Mouse (Mus musculus): ENCODE data around the gene Adprm.

Adprm gene

DNA sequence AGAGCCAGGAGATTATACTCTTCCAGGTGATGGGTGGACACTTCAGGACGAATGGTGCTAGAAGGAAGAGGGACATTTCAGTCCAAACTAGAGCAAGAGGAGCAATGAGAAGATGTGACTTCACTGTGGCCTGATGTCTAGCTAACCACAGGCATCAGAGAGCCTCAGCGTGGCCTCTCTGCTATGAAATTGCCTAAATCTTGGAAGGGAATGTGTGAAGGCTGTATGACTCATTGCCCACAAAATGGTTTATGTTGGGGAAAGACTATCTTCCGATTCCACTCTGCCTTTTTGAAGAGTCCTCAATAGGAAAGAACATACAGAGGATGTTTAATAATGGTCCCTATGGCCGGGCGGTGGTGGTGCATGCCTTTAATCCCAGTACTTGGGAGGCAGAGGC is 24.4 kb upstream of the Adprm start:
- no peak for DNase-seq (ENCODE audit: low read depth, low spot score)

DNA sequence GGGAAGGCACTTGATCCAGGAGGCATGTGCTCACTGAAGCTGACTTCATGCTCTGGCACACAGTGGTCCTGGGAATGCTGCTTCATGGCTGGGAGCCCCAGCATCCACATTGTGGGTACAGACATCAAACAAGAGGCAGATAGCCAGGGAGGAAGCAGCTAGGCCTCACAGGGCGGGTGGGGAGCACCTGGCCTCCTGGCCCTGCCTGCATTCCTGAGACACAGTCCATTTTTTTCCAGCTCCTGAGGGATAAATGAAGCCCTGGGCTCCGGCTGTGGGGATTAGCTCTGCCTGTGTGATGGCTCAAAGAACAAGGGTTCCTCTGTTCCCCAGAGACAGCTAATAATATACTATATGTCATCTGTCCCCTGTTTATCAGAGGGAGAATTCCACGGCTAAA is 22.6 kb upstream of the Adprm start:
- no peak for DNase-seq (ENCODE audit: low read depth, low spot score)

DNA sequence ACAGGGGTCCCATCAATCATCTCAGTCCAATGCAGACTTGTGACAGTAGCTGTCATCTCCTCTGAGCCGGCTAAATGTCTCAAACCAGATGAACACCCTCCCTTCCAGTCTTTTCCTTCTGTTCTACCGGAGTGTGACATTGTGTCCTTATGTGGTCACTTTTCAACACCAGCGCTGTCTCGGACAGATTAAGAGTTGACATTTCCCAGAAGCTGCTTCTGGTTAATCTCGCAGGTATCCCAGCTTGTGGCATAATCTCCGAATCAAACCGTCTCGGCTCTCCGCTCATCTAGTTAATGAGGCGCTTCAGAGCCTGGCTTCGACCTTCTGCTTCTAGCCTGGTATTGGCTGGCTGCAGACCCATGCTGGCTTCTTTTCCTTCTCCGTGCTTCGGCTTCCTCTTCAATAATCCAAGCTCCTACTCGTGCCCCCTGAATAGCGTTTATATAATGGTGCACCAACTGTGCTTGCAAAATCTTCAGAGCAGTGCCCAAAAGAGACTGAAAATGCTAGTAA is 20.3 kb upstream of the Adprm start:
- DNase-seq (ENCODE audit: low read depth, low spot score), result no peak

DNA sequence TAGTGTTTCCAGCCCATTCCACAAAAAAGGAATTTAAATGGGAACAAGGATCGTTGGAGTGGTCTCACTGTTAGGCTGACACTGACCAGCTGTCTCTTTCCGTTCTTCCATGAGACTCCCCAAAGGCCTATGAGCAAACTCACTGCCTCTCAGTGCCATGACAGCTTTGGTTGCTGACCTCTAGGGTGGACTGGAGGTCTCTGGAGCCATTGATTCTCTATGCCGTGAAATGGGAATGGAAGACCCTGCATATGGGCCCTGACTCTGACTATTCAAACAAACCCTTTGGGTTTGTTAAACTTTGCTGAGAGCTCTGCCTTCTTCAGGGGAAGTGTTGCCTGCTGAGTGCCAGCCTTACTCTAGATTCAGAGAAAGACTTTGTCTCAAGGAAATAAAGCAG is 15.3 kb upstream of the Adprm start:
- no peak for DNase-seq (ENCODE audit: low read depth, low spot score)

DNA sequence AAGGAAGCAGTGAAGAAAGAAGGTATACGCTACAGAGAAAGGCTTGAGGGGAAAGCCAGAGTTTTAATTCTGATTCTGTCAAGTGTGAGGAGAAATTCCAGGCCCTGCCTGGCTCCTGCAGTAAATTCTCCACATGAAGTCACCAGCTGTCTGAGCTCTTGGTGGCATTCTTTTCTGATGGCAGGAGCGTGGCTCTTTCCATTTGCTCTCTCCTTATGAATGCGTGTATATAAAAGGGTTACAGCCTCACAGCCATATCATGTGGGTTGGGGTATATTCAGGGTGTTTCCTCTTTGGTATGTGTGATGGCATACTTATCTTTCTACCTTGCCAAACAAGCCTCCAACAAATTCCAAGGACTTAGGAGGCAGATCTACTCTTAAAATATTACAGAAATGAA is 10.3 kb upstream of the Adprm start:
- DNase-seq (ENCODE audit: low read depth, low spot score), result no peak

DNA sequence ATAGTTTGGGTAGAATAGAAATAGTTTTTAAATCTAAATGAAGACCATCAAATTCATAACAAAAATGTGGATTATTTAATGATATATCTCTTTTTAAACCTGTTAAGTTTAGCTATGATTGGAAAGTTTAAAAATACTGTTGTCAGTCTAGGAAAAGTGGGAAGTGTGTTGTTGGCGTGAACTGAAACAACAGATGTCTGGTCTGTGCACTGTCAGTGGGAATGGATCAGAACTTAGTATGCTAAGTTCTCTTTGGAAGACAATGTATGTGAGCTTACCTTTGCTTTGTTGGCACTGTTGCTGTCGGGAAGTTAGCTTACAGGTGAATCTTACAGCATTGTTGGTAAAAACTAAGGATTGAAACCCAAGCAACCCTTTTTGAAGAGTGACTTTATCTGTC is 8.9 kb upstream of the Adprm start:
- no peak for DNase-seq (ENCODE audit: low read depth, low spot score)

DNA sequence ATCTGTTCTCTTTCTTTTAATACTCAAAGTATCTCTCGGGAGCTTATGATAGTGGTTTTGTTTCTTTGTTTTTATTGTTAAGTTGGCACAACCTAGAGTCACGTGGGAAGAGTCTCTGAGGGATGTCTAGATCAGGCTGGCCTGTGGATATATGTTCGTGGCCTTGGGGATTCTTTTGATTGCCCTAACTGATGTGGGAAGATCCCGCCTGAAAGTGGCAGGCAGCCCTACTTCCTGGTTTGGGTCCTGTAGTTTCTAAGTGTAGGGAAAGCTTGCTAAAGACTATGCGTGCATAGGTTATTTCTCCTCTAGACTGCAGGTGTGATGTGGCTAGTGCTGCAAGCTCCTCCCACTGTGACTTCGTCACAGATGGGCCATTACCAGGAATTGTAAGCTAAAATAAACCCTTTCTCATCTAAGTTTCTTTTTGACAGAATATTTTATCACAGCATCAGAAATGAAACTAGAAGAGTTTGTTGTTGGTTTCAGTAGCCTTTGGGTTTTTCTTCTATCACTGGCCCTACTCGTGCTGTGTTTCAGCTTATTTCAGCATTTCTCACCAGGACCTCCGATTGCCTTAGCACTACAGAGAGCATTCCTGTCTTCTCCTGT is 2.5 kb upstream of the Adprm start:
- no peak for DNase-seq (ENCODE audit: low read depth, low spot score)

DNA sequence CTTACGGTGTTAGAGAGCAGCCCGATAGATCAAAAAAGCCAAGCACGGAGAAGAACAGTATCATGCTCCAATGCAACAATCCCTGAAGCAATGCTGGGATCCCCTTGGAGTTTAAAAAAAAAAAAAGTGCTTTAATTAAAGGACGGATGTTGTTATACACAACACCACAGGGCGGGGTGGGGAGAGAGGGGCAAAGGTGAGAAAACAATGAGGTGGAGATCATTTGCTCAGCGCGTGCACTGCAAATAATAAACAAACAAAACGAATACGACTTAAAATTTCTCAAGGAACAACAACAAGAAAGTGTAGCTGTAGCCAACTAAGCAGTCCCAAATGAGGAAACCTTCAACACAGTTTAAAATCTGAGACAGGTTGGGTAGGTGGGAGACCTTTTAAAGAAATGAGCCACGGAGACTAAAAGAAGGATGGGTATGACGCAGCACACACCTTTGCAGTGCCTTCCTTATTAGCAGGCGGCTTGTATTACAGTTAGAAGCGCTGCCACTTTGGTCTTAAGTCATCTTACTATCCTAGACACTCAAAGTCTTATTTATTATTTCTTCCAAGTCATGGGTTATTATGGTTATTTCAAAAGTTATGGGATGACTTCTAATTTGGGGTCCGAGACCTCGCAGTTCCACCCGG is 596 bp downstream of the Adprm start:
- no peak for DNase-seq (ENCODE audit: low read depth, low spot score)

DNA sequence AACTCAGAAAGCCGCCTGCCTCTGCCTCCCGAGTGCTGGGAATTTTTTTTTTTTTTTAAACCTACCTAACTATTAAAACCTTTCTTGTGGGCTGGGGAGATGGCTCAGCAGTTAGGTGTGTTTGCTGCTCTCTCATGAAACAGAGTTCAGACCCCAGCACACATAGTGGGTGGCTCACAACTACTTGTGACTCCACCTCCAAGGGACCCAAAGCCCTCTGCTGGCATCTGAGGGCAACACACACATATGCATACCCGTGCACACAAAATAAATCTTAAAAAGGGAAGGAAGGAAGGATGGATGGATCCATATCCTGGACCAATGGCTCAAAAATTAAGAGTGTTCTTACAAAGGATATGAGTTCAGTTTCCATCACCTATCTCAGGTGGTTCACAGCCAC is 3.1 kb downstream of the Adprm start:
- peak; percentile 61 for DNase-seq (ENCODE audit: low read depth, low spot score)

DNA sequence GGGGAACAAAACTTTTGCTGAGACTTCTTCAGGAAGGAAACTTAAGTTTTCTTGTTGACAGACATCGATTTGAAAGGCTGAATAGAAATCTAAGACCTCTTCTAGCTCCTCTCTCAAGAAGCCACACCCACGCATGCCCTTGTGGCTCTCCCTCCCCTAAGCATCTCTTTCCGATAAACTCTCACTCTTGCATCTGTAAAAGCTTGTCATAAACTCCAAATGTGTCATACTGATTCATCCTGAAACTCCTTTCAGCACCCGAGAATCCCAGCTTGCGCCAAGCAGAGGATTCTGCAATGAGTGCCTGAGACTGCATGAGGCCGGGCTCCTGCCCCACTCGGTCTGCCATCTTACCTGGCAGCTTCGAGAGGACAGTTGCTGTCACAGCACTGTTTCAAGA is 3.9 kb downstream of the Adprm start:
- no peak for DNase-seq (ENCODE audit: low read depth, low spot score)

DNA sequence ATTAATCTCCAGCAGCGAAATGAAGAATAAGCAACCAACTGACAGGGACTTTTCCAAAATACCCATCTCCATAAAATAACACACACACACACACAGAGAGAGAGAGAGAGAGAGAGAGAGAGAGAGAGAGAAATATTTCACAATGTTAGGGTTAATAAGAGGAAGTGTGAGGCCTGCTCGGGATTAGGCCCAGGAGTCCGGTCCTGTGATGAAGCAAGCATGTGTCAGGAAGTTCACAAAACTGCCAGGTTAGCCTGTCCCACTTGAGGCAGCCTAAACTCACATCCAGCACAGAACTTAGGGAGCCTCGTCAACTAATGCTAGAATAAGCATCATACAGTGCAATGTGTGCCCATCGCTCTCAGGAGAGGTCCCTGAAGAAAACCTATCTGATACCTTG is 5.2 kb downstream of the Adprm start:
- no peak for DNase-seq (ENCODE audit: low read depth, low spot score)

DNA sequence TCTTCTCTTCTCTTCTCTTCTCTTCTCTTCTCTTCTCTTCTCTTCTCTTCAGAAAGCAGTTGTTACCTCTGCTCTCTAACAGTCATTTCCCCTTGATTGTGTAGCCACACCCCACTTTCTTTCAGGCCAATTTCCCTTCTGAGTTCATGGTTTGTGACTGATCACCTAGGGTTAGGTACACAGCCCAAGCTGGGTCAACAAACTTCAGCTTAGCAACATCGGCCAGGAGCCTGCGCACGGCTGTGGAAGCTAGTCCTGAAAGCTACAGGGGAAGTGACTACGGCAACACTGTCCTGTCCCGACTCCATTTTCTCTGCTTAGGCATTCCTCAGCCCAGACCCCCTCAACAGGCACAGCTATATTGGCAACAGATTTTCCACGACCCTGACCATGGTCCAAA is 7.4 kb downstream of the Adprm start:
- DNase-seq (ENCODE audit: low read depth, low spot score), result no peak

DNA sequence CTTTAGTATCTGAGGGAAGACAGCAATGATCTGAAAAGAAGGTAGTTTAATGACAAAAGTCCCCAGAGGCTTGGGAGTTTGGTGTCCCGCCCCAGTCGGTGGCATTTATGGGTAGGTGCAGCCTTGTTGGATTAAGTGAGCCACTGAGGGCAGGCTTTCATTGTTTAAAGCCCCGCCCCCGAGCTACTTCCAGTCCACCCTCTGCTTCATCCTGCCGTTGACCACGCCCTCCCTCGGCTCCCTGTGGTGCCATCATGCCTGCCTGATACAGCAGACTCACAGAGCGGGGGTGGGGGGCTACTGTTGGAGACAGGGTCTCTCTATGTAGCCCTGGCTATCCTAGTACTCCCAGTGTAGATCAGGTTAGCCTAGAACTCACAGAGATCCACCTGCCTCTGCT is 9.4 kb downstream of the Adprm start:
- DNase-seq (ENCODE audit: low read depth, low spot score), result peak; percentile 95

DNA sequence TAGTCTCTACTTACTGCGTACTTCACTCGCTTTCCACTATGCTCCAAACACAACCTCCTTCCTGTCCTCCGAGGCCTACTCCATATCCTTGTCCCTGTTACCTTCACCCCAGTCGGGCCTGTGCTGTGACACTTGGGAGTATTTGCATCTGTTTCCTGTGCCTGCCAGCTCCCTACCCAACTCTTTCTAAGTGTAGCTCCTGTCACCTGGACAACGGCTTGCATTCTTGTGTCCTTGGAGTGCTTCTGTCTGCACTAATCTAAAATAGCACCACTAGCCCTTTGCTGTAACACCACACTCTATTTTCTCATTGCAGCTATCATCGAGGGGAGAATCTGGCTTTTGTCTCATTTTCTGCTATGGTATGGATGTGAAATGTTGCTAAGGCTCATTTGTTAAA is 11.9 kb downstream of the Adprm start:
- no peak for DNase-seq (ENCODE audit: low read depth, low spot score)

DNA sequence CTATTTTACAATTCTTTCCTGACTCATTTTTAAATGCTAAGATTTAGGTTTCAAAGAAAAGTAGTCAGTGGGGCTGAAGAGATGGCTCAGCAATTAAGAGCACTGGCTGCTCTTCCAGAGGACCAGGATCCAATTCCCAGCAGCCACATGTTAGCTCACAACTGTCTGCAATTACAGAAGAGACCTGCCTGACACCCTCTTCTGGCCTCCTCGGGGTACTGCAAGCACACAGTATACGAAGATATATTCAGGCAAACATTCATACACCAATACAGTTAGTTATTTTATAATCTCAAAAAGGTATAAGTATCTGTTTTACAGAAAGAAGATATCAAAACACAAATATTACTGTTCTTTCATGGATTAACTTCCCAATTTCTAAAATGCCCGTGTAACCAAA is 12.6 kb downstream of the Adprm start:
- peak; percentile 66 for DNase-seq (ENCODE audit: low read depth, low spot score)

DNA sequence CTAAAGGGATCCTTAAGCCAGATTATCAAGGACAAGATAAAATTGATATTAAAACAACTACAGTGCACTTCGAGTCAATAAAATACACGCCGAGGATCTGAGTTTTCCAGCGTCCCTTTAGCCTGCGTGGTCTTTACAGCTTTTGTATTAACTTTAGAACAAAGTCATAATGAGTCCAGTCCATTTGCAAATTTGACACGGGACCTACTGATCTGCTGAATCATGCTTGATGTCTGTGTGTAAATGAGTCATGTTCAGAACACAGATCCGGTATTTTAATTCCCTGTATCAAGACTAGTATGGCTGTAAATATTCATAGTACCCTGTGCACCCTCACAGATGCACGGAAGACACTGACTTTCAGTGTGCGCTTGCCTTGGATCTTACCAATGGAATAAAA is 15.5 kb downstream of the Adprm start:
- DNase-seq (ENCODE audit: low read depth, low spot score), result no peak

DNA sequence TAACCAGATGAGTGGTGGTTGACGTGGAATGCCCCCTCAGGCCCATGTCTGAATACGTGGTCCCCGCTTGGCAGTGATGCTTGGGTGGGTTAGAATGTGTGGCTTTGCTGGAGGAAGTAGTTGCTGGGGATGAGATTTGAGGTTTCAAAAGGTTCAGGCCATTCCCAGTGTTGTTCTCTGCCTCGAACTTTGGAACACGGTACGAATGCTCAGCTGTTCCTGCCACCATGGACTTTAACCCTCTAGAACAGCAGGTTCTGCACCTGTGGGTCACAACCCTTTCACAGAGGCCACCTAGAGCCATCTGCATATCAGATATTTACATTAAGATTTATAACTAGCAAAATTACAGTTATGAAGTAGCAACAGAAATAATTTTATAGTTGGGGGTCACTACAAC is 16.2 kb downstream of the Adprm start:
- no peak for DNase-seq (ENCODE audit: low read depth, low spot score)

DNA sequence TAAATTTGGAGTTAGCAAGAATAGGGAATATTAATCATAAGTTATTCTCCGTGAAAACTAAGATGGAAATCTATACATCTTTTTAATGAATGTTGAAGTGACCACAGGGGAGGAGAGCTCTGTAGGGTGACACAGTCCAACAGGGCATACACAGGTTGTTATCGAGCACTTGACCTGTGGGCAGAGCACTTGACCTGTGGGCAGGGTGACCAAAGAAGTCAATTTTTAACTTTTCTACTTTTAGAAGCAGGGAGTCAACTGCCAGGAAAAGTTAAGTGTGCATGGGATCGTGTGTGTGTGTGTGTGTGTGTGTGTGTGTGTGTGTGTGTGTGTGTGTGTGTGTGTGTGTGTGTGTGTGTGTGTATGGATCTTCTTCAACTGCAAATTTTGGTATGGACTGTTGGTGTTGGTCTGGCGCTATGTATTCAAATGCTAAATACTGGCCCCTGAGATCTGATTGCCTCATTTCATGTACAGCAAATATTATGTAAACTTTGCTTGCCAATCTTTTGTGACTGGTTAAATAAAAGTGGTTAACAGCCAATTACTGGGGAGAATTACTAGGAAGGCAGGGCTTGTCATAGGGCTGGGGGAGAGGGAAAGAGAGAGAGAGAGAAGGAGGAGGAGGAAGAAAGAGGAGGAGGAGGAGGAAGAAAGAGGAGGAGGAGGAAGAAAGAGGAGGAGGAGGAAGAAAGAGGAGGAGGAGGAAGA is 17.5 kb downstream of the Adprm start:
- no peak for DNase-seq (ENCODE audit: low read depth, low spot score)

DNA sequence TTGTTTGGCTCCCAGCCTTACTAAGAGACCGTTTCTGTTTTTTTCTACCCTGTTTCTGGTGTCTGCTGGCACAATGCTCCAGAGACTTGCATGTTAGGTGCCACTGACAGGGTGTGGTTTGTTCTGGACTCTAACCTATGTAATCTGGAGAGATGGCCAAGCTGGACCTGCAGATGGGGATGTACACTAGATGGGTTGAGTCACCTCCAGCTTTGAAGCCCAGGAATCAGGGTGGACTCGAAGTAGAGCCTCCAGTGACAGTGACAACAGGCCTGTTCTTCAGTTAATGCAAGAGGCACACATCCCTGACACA is 20.8 kb downstream of the Adprm start:
- no peak for DNase-seq (ENCODE audit: low read depth, low spot score)

DNA sequence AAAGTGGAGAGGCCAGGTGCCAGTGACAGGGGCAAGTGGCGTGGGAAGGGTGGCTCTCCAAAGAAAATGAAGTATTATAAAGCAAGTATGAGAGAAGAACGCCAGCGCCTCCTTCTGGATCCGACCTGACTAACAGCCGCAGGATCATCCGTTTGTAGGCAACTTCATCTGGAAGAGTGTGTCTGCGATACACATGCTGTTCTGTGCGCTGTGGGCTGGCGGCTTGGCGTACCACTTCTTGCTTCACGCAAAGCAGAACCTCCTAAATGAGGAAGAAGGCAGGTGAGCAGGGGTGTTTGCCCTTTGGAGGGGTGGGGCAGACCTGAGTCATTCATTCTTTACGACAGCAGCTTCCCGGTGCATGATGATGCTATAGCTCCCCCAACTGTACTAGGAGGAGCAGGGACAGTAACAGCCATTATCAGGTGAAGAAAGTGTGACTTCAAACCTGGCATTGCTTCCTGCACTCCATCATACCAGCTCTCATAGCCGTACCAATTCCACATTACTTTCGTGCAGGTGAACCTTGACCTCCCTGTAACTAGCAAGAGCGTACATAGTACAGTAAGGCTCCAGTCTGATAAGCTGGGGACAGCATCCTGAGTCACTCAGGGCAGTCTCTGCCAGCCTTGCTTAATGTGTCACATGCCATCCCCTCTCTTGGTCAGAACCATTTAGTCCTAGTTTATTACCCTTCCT is 21.3 kb downstream of the Adprm start:
- DNase-seq (ENCODE audit: low read depth, low spot score), result peak; percentile 72

DNA sequence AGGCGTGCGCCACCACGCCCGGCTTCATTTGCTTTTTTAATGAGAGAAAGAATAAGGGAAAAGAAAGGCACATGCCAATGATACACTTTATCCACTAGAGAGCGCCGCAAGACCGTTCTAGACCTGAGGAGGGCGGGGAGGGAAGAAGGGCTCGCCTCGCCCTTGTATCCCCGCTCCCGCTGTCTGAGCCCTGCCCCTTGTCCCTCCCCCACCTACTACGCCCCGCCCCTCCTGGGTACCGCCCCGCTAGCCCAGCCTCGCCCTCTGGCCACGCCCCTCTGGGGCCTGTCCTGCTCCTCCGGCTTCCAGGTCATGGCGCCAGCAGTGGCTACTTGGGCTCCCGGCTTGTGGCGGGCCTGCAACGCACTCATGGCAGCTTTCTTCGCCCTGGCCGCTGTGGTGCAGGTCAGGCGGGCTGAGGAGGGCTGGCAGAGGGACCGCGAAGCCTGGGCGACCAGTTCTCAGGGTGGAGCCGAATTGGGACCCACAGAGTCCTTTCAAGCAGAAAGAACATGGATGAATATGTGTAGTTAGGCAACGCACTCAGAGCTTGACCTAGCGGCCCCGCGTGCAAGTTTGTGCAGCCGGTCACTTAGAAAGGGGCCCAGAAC is 27.4 kb downstream of the Adprm start, which contains the start of gene Tmem220:
Gene Tmem220, plus strand, starts transcription at position 288 of the 611 bp plus-strand sequence.
- DNase-seq (ENCODE audit: low read depth, low spot score), result peak; percentile 98

DNA sequence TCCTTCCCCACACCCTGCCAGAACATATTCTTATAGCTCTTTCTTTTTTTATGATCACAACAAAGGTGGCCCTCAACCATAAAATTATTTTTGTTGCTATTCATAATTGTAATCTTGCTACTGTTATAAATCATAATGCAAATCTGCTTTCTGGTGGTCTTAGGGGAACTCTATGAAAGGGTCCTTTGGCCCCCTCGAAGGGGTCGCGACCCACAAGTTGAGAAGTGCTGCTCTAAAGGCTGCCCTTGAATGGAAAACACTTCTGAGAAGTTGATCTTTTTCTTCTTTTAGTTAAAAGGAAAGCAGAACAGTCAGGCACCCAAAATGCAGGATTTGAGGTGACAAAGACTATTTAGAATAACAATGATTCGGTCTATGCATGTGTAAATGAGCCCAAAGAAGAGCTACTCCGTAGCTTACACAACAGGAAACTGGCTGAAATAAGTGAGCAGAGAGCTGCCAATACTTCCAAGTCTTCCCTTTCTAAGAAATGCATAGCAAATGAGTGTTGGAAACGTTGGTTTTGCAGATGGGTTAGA is 28.5 kb downstream of the Adprm start:
- DNase-seq (ENCODE audit: low read depth, low spot score), result peak; percentile 90

Data from ES-CJ7 (cell line).